Mouse (Mus musculus) limb, embryonic 15.5 days (tissue): Measurements from ENCODE around the gene Dna2. TPM values are rescaled to one million over a fixed set of nuclear protein-coding genes. Genes with fewer than 3 reads are reported as not detected.

Experiments used
- ATAC-seq: fragments of 200-750 bp; cut with Nextera tagmentation; 2 replicates; pipeline ENCODE4 v1.8.0; 2017; ENCODE audit warnings: low read depth, moderate TSS enrichment; ENCODE audit not compliant: insufficient number of reproducible peaks, low FRiP score, low TSS enrichment
- H3K27ac ChIP-seq: fragments of 300-500 bp; sonication (generic); 2 replicates; pipeline ENCODE4 v1.5.1; 2015; ENCODE audit warnings: moderate library complexity, mild to moderate bottlenecking, inconsistent platforms
- H3K27me3 ChIP-seq: fragments of 300-500 bp; sonication (generic); 2 replicates; pipeline ENCODE4 v1.6.1; 2015; ENCODE audit warnings: inconsistent platforms
- H3K36me3 ChIP-seq: fragments of 300-500 bp; sonication (generic); 2 replicates; pipeline ENCODE4 v1.6.1; 2015; ENCODE audit warnings: inconsistent platforms
- H3K4me1 ChIP-seq: fragments of 300-500 bp; sonication (generic); 2 replicates; pipeline ENCODE4 v1.6.1; 2015; ENCODE audit warnings: inconsistent platforms
- H3K4me2 ChIP-seq: fragments of 300-500 bp; sonication (generic); 2 replicates; pipeline ENCODE4 v1.6.1; 2015; ENCODE audit warnings: mild to moderate bottlenecking, inconsistent platforms
- H3K4me3 ChIP-seq: fragments of 300-500 bp; sonication (generic); 2 replicates; pipeline ENCODE4 v1.5.1; 2015; ENCODE audit warnings: mild to moderate bottlenecking, inconsistent platforms
- H3K9ac ChIP-seq: fragments of 300-500 bp; sonication (generic); 2 replicates; pipeline ENCODE4 v1.6.1; 2015; ENCODE audit warnings: inconsistent platforms
- H3K9me3 ChIP-seq: fragments of 300-500 bp; sonication (generic); 2 replicates; pipeline ENCODE4 v1.6.1; 2016; ENCODE audit warnings: inconsistent platforms
- WGBS: fragments of 180-500 bp; shearing (Covaris S2); methylation state at CpG from one replicate; pipeline ENCODE4 v1.1.7; 2015; 5-methylcytosine and 5-hydroxymethylcytosine counted together
- polyA plus RNA-seq: library from polyadenylated mRNA; unstranded; fragments of >200 nt; fragmentation: Nextera tagmentation; extraction: Ambion mirVana; gene quantifications from 2 replicates; pipeline ENCODE4 v1.2.1, GENCODE M21; 2015

Gene Dna2
- polyA plus RNA-seq, 1 experiment from 2014 or later, result 12.9 TPM

DNA sequence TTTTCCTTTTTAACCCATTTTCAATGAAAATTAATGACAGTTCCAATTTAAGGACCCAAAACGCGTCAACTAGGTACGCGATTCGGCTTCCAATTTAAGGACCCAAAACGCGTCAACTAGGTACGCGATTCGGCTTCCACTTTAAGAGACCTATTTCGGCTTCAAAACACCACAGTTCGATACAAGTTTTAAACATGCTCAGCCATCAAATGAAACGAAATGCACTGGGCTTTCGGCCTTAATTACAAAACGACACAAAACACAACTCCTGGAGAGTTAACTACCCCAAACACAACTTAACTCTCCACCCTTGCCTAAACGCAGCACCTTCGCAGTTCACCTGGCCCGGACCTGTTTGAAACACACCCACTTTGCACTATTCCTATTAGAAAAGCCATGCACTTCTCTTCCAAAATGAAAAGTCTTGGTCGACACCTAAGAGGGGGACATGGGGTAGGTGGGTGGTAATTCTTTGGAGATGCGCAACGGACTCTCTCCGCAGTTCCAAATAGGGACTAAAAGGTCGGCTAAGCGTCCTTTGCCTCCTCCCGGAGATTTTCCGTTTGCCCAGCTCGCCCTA, 75.8 kb downstream of the Dna2 start:
- Histone ChIP-seq H3K4me1 (peaks cover 20% of the 10 kb centered on the region), H3K27ac (peak overlapping the region; percentile 100), H3K27me3 (no peaks in the 10 kb centered on the region), H3K4me2 (peak overlapping the region; percentile 42), H3K4me3 (peak overlapping the region; percentile 87), H3K9ac (peak overlapping the region; percentile 95), H3K9me3 (no peaks in the 10 kb centered on the region), H3K36me3 (no peaks in the 10 kb centered on the region)
- ATAC-seq, result no peak
- under 1% methylated on average over 27 of the region's 27 CpGs for WGBS

DNA sequence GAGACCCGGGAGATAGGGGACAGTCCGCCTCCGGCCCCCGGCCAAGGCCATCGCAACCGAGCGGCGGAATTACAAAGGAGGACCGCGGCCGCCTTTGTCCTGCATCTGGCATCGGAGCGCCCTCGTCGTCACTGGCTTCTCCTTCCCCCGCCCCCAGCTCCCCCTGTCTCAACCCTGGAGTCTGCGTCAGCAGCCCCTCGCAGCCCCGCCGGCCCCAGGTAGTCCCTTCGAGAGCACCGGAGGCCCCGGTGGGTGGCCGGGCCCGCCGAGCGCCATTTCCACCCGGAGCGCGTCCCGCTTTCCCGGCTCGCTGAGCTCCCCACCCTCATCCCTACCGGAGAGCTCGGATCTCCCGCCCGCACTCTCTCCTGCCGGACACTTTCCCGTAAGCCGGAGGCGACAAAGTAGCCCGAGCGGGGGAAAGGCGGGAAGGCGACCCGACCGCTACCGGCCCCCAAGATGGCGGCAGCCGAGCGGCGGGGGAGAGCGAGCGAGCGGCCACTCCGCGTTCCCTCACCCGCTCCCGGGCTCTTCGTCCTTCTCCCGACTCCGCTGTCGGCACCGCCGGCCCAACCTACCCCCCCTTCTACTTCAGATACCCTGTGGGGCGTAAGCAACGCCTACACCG, 76.4 kb downstream of the Dna2 start:
- peak overlapping the region; percentile 42 for H3K4me2 ChIP-seq
- ATAC-seq, result no peak
- H3K9ac ChIP-seq, result peak overlapping the region; percentile 95
- peaks cover 20% of the 10 kb centered on the region for H3K4me1 ChIP-seq
- WGBS, result under 1% methylated on average over 68 of the region's 68 CpGs
- peak overlapping the region; percentile 87 for H3K4me3 ChIP-seq
- no peaks in the 10 kb centered on the region for H3K27me3 ChIP-seq
- H3K27ac ChIP-seq, result peak overlapping the region; percentile 100
- no peaks in the 10 kb centered on the region for H3K9me3 ChIP-seq
- H3K36me3 ChIP-seq, result no peaks in the 10 kb centered on the region

Other genes starting within 250 kb of the Dna2 start
- gene Stox1, start 220.9 kb upstream of the Dna2 start, polyA plus RNA-seq, result 1.1 and 1.4 TPM in 2 replicates
- 102 and 106 TPM in 2 replicates for gene Ccar1, start 154.7 kb upstream of the Dna2 start, polyA plus RNA-seq
- gene Tet1, start 38.0 kb upstream of the Dna2 start, polyA plus RNA-seq, result 22.8 and 24.9 TPM in 2 replicates
- gene Slc25a16, start 26.4 kb upstream of the Dna2 start, polyA plus RNA-seq, result 12.0 and 12.9 TPM in 2 replicates
- 28.3 and 28.6 TPM in 2 replicates for gene Rufy2, start 33.2 kb downstream of the Dna2 start, polyA plus RNA-seq
- gene Hnrnph3, start 77.2 kb downstream of the Dna2 start, polyA plus RNA-seq, result 85.5 and 90.8 TPM in 2 replicates
- gene Pbld2, start 77.3 kb downstream of the Dna2 start, polyA plus RNA-seq, result 0.77 and 0.97 TPM in 2 replicates
- 0.89 and 1.1 TPM in 2 replicates for gene Pbld1, start 113.1 kb downstream of the Dna2 start, polyA plus RNA-seq
- gene Atoh7, start 152.6 kb downstream of the Dna2 start, polyA plus RNA-seq, result 0.10 TPM in 1 of 2 replicates, not detected in the other